Mouse (Mus musculus): ENCODE measurements at regions not wholly inside any gene's neighbourhood (a gene's known extent, or its start where the extent isn't known, plus 50 kb on each side); places are given as distances from the start of the nearest gene placed in this dataset.
"Not testable (repeated sequence)": the region's sequence is repeated elsewhere in the genome, so short reads cannot be mapped to it uniquely, and the experiment has no call there.

- DNase-seq (ENCODE audit: low spot score): no peak
Observed at GRCm38 (mm10) chr5:64586316-64586715, 216.9 kb upstream of the Klf3 start.

DNA sequence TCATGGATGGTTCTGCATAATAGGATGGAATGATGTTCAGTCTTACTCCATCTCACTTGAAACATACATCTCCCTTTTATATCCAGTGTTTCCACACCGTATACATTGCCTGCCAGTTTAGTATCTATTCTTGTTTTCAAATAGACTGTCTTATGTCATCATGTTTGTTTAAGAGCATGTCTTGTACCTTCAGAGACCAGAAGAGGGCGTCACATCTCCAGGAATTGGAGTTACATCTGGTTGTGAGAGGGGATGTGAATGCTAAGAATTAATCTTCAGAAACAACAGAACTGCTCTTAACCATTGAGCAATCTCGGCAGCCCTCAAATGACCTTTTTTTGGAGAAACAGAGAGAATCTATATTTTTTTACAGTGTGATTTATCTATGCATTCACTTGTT, 216.3 kb upstream of the Klf3 start:
- no peak for DNase-seq (ENCODE audit: low spot score)

DNA sequence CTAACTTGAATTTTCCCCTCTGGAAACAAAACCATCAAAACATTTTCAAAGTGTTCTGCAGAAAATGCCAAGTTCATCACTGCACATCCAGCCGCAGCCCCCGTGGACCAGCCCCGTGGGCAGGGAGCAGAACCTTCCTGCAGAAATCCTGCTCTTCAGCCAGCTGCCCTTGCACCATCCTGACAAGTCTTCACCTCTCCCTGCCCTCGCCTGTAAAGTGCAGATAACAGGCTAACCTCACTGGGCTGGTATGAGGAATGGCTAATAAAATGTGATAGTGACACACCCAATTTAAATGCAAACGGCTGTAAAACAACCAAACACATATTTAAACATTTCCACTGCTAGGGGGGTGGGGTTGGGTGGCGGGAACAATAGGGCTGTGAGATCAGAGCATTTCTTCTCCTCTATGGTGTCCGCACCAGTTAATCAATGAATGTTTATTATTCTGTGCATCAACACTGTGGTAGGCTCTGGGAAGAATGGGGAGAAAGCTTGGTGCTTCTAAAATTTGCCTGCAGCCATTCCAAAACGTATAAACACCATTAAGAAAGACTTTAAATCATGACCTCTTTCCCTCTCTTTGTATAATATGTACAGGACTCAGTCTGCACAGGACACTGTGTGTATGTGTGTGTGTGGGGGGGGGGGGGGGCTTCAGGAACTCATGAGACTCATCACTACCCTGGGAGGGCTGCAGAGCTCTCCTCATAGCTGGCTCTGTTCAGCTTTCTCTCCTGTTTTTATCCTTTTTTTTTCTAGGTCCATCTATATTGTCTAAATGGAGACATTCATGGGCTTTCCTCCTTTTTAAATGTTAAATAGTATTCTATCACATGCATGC, 215.1 kb upstream of the Klf3 start:
- DNase-seq (ENCODE audit: low spot score): peak; percentile 23

- DNase-seq (ENCODE audit: low spot score): not testable (repeated sequence)
Observed at GRCm38 (mm10) chr5:64588768-64589167, 214.4 kb upstream of the Klf3 start.

- no peak for DNase-seq (ENCODE audit: low spot score)
Observed at GRCm38 (mm10) chr5:64590036-64590435, 213.2 kb upstream of the Klf3 start.

DNA sequence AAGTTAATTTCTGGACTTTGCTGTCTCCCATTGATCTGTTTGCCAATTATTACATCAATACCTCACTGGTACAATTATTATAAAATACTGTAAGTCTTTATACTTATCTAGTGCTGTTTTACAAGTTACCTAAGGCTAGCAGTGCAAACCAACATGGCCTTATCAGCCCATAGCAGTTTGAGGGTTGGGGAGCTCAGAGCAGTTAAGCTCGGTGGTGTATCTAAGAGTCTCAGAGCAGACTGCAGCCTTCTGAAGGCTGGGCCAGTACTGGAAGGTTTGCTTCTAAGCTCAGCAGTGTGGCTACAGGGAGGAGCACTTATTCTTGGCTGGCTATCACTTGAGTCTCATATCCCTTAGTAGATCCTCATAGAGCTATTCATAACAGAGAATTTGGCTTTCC, 212.4 kb upstream of the Klf3 start:
- no peak for DNase-seq (ENCODE audit: low spot score)

- no peak for DNase-seq (ENCODE audit: low spot score)
Observed at GRCm38 (mm10) chr5:64591792-64592191, 211.4 kb upstream of the Klf3 start.

DNA sequence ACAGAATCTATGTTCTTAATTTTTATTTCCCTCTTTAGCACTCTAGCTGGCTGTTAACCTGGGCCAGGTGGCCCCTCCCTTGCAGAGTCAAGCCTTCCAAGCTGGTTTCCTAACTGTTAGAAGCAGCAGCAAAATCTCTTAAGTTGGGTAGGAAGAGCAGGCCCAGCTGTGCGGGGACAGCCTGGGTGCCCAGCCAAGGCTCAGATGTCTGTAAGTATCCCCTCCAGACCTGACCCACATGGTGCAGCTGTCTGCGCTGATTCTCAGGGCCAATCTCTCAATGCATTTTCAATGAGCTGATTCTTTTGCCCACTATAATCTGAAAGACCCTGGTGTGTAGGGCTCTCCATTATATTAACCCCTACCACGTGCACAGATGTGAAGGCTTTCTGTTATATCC, 208.0 kb upstream of the Klf3 start:
- DNase-seq (ENCODE audit: low spot score): no peak

DNA sequence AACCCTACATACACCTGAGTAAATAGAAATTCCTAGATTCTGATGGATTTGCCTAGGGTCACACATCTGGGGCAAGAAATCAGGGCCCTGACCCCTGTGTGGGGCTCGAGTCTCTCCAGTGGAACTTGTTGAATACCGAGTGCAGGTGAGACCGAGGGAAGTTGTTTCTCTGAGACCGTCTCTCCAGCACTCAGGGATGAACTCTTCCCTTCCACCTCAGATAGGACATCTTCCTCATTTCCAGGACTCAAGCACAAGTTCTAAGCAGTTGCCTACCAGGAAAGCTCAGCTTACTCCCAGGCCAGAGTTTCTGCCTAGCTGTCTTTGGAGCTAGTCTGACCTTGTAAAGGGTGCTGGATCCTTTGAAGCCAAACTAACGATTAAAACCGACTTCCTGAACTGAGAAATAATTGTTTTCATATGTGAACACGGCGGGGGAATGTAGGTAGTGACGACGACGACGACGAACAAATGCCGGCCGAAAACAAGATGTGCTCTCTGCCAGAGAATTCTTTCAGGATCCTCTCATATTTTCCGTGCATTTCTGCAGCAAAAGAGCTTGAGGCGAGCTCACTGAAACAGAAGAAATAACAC, 207.3 kb upstream of the Klf3 start:
- no peak for DNase-seq (ENCODE audit: low spot score)

- DNase-seq (ENCODE audit: low spot score): no peak
Observed at GRCm38 (mm10) chr5:64597021-64597420, 206.2 kb upstream of the Klf3 start.

- no peak for DNase-seq (ENCODE audit: low spot score)
Observed at GRCm38 (mm10) chr5:64597451-64597850, 205.7 kb upstream of the Klf3 start.

- no peak for DNase-seq (ENCODE audit: low spot score)
Observed at GRCm38 (mm10) chr5:64598606-64599005, 204.6 kb upstream of the Klf3 start.

DNA sequence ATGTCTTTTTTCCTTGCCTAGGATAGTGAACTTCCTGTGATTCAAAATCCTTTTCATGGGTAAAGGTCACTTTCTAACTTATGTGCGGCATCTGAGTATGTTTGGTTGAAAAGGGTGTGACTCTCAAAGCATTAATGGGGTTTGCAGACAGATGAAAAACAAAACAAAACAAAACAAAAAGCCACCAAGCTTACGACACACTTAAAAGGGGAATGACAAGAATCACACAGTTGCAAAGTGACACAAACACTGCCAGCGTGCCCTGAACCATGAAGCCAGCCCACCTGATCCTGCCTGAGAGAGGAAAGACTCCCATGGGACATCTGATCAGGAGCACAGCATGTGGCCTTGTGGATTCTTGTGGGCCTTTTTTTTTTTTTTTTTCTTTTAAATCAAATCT, 204.2 kb upstream of the Klf3 start:
- no peak for DNase-seq (ENCODE audit: low spot score)

GRCm38 (mm10) chr5:64599865-64600288, 203.3 kb upstream of the Klf3 start:
- DNase-seq (ENCODE audit: low spot score): no peak

- DNase-seq (ENCODE audit: low spot score): no peak
Observed at GRCm38 (mm10) chr5:64600392-64600791, 202.8 kb upstream of the Klf3 start.

DNA sequence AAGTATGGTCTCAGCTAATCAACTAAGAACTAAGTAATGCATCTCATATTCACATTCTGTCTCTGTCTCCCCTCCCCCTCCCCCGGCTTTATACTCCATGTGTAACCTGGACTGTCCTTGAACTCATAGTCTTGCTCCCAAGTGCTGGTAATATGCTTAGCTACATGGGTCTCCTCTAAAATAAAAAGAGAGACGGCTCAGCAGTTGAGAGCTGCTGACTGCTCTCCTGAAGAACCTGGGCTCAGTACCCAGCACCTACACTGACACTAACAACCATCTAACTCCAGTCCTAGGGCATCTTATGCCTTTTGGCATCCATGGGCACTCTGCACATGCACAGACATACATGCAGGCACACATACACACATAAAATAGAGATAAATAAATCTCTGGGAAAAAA, 202.4 kb upstream of the Klf3 start:
- no peak for DNase-seq (ENCODE audit: low spot score)

- no peak for DNase-seq (ENCODE audit: low spot score)
Observed at GRCm38 (mm10) chr5:64601285-64601684, 201.9 kb upstream of the Klf3 start.

DNA sequence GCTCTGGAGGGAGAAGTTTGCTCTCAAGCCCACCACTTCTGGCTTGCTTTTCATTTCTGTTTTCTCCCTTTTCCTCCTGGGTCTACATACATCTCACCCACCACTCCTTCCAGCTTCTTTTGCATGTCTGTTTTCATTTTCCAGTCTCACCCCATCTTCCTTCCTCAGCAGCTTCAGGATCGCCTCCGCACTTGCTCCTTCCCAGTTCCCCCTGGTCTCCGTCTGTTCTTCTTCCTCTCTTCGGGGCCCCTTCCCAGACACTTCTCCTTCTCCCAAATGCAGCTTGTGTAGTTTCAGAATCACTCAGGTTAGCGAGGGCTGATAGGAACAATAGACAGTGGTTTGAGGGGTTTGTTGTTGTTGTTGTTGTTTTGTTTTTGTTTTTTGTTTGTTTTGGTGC, 201.4 kb upstream of the Klf3 start:
- DNase-seq (ENCODE audit: low spot score): no peak

GRCm38 (mm10) chr5:64602356-64602936, 200.7 kb upstream of the Klf3 start:
- DNase-seq (ENCODE audit: low spot score): no peak

DNA sequence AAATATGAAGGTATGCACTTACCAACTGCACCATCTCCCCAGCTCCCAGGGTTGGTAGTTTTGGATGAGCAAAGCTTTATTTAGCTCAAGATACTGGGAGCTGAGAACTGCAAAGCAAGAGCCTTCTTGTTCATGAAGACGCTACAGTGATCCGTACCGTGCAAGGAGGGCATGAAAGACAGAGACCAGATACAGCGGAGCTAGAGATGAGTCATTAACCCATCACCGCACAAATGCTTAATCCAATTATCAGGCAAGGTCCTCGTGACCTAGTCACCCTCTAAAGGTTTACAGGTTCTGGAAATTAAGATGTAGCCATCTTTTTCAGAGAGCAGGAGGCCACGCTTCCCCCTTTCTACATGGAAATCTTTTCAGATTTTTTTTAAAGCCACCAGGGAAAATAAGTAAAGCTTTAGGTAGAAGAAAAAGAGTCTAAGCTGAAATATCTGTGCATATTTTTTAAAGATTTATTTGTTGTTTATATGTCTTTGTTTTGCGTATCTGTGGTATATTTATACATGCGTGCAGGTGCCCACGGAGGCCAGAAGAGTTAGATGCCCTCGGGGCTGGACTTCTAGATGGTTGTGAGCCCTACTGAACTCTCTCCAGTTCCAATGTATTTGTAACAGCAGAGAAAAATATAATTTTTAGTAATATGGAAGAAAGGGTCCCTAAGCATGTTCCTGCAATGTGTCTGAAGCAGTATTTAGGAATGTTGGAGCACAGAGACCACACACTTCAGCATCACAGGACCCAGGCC, 200.0 kb upstream of the Klf3 start:
- DNase-seq (ENCODE audit: low spot score): no peak

GRCm38 (mm10) chr5:64605171-64605570, 198.0 kb upstream of the Klf3 start:
- DNase-seq (ENCODE audit: low spot score): no peak

DNA sequence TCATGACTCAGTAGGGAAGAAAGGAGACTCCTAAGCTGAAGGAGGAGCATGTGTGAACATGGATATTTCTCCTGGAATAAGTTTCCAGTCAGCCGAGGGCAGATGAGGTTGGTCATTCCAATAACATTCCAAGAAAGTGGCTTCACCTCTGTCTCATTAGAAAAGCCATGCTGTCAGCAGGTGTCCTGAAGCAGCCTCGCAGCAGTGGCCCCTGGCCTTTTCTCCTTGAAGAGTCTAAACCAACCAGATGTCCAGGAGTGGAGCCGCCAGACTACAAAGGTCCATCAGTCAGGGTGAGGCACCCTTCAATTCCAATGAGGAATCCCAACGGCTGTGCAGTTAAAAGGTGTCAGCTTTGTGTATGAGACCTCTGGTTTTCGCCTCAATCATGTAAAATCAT, 197.2 kb upstream of the Klf3 start:
- DNase-seq (ENCODE audit: low spot score): no peak
